Mouse (Mus musculus): ENCODE measurements around the gene Lsamp. TPM values are rescaled to one million over a fixed set of nuclear protein-coding genes. Genes with fewer than 3 reads are reported as not detected.

Lsamp gene
- total and polyA plus RNA-seq, 3 experiments, result 0.97 to 2.3 (median 1.1) TPM

DNA sequence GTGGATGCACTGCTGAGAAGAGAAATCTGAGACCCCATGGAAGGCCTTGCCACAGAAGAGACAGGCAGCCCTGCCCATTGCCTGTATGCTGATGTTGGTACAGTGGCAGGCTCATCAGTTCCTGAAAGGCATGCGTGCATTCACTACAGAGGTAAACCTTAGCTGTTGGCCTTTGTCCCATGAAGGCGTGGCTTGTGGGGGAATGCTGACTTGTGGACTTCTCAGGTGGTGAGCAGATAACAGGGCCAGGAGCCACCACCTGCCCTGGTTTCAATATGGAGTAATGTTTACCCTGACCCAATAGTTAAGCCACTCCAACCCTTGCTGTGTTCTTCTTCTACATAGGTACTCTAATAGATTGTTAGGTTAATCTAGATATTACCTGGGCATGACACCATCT is 415.4 kb downstream of the Lsamp start:
- no peaks in the 10 kb centered on the region for H3K79me2 ChIP-seq (replicated peaks; ENCODE audit: control insufficient read depth, insufficient read depth, low read length)
- WGBS, result 66% methylated on average over 2 of the region's 2 CpGs
- H3K9ac ChIP-seq (ENCODE audit: low read depth, low read length), result no peak overlapping the region
- TF ChIP-seq CTCF (IDR thresholded peaks at IDR 0.05), result no peak
- TF ChIP-seq POLR2A (IDR thresholded peaks at IDR 0.05; ENCODE audit: insufficient read depth, low read depth, low read length), result no peak
- no peak for TF ChIP-seq EP300 (IDR thresholded peaks at IDR 0.05; ENCODE audit: insufficient read depth, low read depth, low read length)
- intact Hi-C loops (cut with DNase I), result no loop called here
- H3K27me3 ChIP-seq (ENCODE audit: control insufficient read depth, insufficient read depth, low read length), result no peaks in the 10 kb centered on the region
- H3K4me1 ChIP-seq (ENCODE audit: control insufficient read depth, insufficient read depth, low read length), result no peaks in the 10 kb centered on the region
- no peak overlapping the region for H3K27ac ChIP-seq
- no peak for DNase-seq
- no peaks in the 10 kb centered on the region for H3K36me3 ChIP-seq (ENCODE audit: control insufficient read depth, insufficient read depth, low read length)
- no peak overlapping the region for H3K4me3 ChIP-seq

DNA sequence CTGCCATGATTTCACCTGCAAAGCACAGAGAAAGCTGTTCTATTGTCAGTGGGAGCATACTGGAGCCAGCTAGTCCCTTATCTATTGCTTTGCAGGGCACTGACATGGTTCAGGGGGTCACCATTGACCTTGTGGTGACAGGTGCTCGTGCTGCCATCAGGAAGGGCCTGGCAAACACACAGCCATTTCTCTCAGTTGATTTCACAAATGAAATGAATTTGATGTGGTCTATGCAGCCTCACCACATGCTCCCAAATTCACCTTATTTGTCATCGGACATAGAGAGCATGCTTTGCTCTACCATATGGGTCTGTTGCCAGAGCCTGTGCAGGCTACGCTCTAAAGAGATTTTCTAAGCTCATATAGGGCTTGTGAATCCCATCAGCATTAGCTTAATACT is 450.1 kb downstream of the Lsamp start:
- intact Hi-C loops (cut with DNase I), result no loop called here

DNA sequence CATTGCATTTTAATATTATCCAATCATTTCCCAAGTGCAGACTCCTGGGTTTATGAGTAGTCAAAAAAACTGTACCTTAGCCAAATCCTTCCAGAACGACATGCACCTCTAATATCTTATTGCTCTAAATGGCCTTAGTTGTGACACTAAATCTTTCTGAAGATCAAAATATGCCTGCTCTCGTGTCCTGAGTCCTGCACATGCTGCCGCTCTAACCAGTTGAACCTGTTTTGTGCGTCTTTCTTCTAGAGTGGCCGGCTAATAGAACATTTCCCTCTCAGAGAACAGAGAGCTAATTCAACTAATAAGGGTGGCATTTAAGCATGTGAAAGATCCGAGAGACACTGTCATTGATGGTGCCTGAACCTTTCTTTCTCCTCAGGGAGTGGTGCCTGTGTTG is 452.3 kb downstream of the Lsamp start:
- H3K36me3 ChIP-seq (ENCODE audit: control insufficient read depth, insufficient read depth, low read length), result no peaks in the 10 kb centered on the region
- no peaks in the 10 kb centered on the region for H3K4me1 ChIP-seq (ENCODE audit: control insufficient read depth, insufficient read depth, low read length)
- DNase-seq, result no peak
- WGBS, result 78% methylated on average over 6 of the region's 6 CpGs
- no peak overlapping the region for H3K27ac ChIP-seq
- no peak overlapping the region for H3K9ac ChIP-seq (ENCODE audit: low read depth, low read length)
- no peak for TF ChIP-seq POLR2A (IDR thresholded peaks at IDR 0.05; ENCODE audit: insufficient read depth, low read depth, low read length)
- no peaks in the 10 kb centered on the region for H3K27me3 ChIP-seq (ENCODE audit: control insufficient read depth, insufficient read depth, low read length)
- H3K4me3 ChIP-seq, result no peak overlapping the region
- no peaks in the 10 kb centered on the region for H3K79me2 ChIP-seq (replicated peaks; ENCODE audit: control insufficient read depth, insufficient read depth, low read length)
- intact Hi-C loops (cut with DNase I), result no loop called here

More for the DNA sequence above, 450.1 kb downstream of the Lsamp start:
- Histone ChIP-seq H3K9ac (ENCODE audit: low read depth, low read length) (no peak overlapping the region), H3K27me3 (ENCODE audit: control insufficient read depth, insufficient read depth, low read length) (no peaks in the 10 kb centered on the region), H3K4me3 (no peak overlapping the region), H3K36me3 (ENCODE audit: control insufficient read depth, insufficient read depth, low read length) (no peaks in the 10 kb centered on the region), H3K4me1 (ENCODE audit: control insufficient read depth, insufficient read depth, low read length) (no peaks in the 10 kb centered on the region), H3K79me2 (replicated peaks; ENCODE audit: control insufficient read depth, insufficient read depth, low read length) (no peaks in the 10 kb centered on the region), H3K27ac (no peak overlapping the region)
- 71% methylated on average over 3 of the region's 3 CpGs for WGBS
- no peak for DNase-seq
- TF ChIP-seq EP300 (IDR thresholded peaks at IDR 0.05; ENCODE audit: insufficient read depth, low read depth, low read length) (no peak), CTCF (IDR thresholded peaks at IDR 0.05) (no peak), POLR2A (IDR thresholded peaks at IDR 0.05; ENCODE audit: insufficient read depth, low read depth, low read length) (no peak)

DNA sequence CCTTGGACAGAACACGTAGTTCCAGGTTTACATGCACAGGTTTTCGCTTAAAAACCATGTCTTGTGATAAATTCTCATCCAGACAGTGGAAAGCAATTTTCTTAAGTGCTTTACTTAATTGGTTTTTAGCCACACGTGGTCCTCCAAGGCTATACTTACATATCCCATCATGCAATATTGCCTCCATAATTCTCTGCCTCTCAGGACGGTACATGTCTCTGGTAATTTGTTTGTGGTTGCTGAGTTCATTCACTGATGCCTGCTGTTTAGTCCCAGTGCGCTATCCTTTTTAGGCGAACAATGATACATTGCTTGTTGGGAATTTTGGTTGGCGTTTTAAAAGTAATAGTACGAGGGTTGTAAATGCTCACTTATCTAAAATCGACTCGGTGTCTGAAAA is 453.7 kb downstream of the Lsamp start:
- intact Hi-C loops (cut with DNase I), result no loop called here
- H3K79me2 ChIP-seq (replicated peaks; ENCODE audit: control insufficient read depth, insufficient read depth, low read length), result no peaks in the 10 kb centered on the region
- TF ChIP-seq CTCF (IDR thresholded peaks at IDR 0.05) (no peak), EP300 (IDR thresholded peaks at IDR 0.05; ENCODE audit: insufficient read depth, low read depth, low read length) (no peak), POLR2A (IDR thresholded peaks at IDR 0.05; ENCODE audit: insufficient read depth, low read depth, low read length) (no peak)
- H3K27me3 ChIP-seq (ENCODE audit: control insufficient read depth, insufficient read depth, low read length), result no peaks in the 10 kb centered on the region
- H3K27ac ChIP-seq, result no peak overlapping the region
- H3K4me1 ChIP-seq (ENCODE audit: control insufficient read depth, insufficient read depth, low read length), result no peaks in the 10 kb centered on the region
- no peak for DNase-seq
- H3K4me3 ChIP-seq, result no peak overlapping the region
- no peaks in the 10 kb centered on the region for H3K36me3 ChIP-seq (ENCODE audit: control insufficient read depth, insufficient read depth, low read length)
- WGBS, result 83% methylated on average over 10 of the region's 10 CpGs
- no peak overlapping the region for H3K9ac ChIP-seq (ENCODE audit: low read depth, low read length)

DNA sequence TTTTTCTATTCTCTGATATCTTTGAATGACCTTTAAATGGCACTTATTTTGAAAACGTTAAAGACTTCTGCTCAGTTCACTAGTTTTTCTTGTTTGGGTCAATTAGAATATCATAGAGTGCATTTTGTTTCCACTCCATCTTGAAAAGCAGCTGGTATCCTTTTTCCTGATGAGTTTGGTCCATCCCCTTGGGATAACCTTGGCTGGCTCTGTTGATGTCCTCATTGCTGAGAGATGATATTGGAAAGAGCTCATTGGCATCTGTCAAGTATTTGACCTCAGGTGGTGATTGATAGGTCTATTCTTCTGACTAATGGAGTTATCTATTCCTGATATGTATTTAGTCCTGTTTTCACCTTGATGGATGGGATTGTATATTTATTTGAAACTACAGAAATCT is 454.7 kb downstream of the Lsamp start:
- no peak for DNase-seq
- 51% methylated on average over 1 of the region's 1 CpGs for WGBS
- intact Hi-C loops (cut with DNase I), result no loop called here

GRCm38 (mm10) chr16:40446587-40446986 is 462.4 kb downstream of the Lsamp start:
- H3K36me3 ChIP-seq (ENCODE audit: control insufficient read depth, insufficient read depth, low read length), result no peaks in the 10 kb centered on the region
- H3K79me2 ChIP-seq (replicated peaks; ENCODE audit: control insufficient read depth, insufficient read depth, low read length), result no peaks in the 10 kb centered on the region
- TF ChIP-seq POLR2A (IDR thresholded peaks at IDR 0.05; ENCODE audit: insufficient read depth, low read depth, low read length) (no peak), EP300 (IDR thresholded peaks at IDR 0.05; ENCODE audit: insufficient read depth, low read depth, low read length) (no peak), CTCF (IDR thresholded peaks at IDR 0.05) (no peak)
- H3K27ac ChIP-seq, result no peak overlapping the region
- 43% methylated on average over 5 of the region's 5 CpGs for WGBS
- no peaks in the 10 kb centered on the region for H3K27me3 ChIP-seq (ENCODE audit: control insufficient read depth, insufficient read depth, low read length)
- H3K9ac ChIP-seq (ENCODE audit: low read depth, low read length), result no peak overlapping the region
- intact Hi-C loops (cut with DNase I), result no loop called here
- no peak overlapping the region for H3K4me3 ChIP-seq
- no peak for DNase-seq
- H3K4me1 ChIP-seq (ENCODE audit: control insufficient read depth, insufficient read depth, low read length), result no peaks in the 10 kb centered on the region

More for the DNA sequence above, 454.7 kb downstream of the Lsamp start:
- H3K4me1 ChIP-seq (ENCODE audit: control insufficient read depth, insufficient read depth, low read length), result no peaks in the 10 kb centered on the region
- H3K79me2 ChIP-seq (replicated peaks; ENCODE audit: control insufficient read depth, insufficient read depth, low read length), result no peaks in the 10 kb centered on the region
- no peak overlapping the region for H3K4me3 ChIP-seq
- no peaks in the 10 kb centered on the region for H3K27me3 ChIP-seq (ENCODE audit: control insufficient read depth, insufficient read depth, low read length)
- no peaks in the 10 kb centered on the region for H3K36me3 ChIP-seq (ENCODE audit: control insufficient read depth, insufficient read depth, low read length)
- no peak for TF ChIP-seq CTCF (IDR thresholded peaks at IDR 0.05)
- no peak for TF ChIP-seq EP300 (IDR thresholded peaks at IDR 0.05; ENCODE audit: insufficient read depth, low read depth, low read length)
- no peak for TF ChIP-seq POLR2A (IDR thresholded peaks at IDR 0.05; ENCODE audit: insufficient read depth, low read depth, low read length)
- H3K9ac ChIP-seq (ENCODE audit: low read depth, low read length), result no peak overlapping the region
- H3K27ac ChIP-seq, result no peak overlapping the region
